Mouse (Mus musculus): ENCODE measurements around the gene Uap1l1. TPM values are rescaled to one million over a fixed set of nuclear protein-coding genes. Genes with fewer than 3 reads are reported as not detected.
"Not testable (repeated sequence)": the region's sequence is repeated elsewhere in the genome, so short reads cannot be mapped to it uniquely, and the experiment has no call there.

Gene Uap1l1
- total RNA-seq (2017), result 8.7 and 11.7 TPM in 2 replicates

- ATAC-seq (ENCODE audit: extremely low read depth, insufficient number of reproducible peaks, low FRiP score, poor library complexity, severe bottlenecking), result peak; percentile 76
Observed at GRCm38 (mm10) chr2:25365091-25365761, at the start of gene Uap1l1. Gene Uap1l1, minus strand, starts transcription at chr2:25365682.

- not testable (repeated sequence) for ATAC-seq (ENCODE audit: extremely low read depth, insufficient number of reproducible peaks, low FRiP score, poor library complexity, severe bottlenecking)
Observed at GRCm38 (mm10) chr2:25413436-25413835, 48.0 kb upstream of the Uap1l1 start.

- no peak for ATAC-seq (ENCODE audit: extremely low read depth, insufficient number of reproducible peaks, low FRiP score, poor library complexity, severe bottlenecking)
Observed at GRCm38 (mm10) chr2:25408908-25409307, 43.4 kb upstream of the Uap1l1 start.

- no peak for ATAC-seq (ENCODE audit: extremely low read depth, insufficient number of reproducible peaks, low FRiP score, poor library complexity, severe bottlenecking)
Observed at GRCm38 (mm10) chr2:25403994-25404393, 38.5 kb upstream of the Uap1l1 start.

- ATAC-seq (ENCODE audit: extremely low read depth, insufficient number of reproducible peaks, low FRiP score, poor library complexity, severe bottlenecking), result no peak
Observed at GRCm38 (mm10) chr2:25402972-25403601, 37.6 kb upstream of the Uap1l1 start.

GRCm38 (mm10) chr2:25402377-25402971 lies 37.0 kb upstream of the Uap1l1 start:
- peak; percentile 48; the same call in 1 of the 2 replicates for ATAC-seq (ENCODE audit: extremely low read depth, insufficient number of reproducible peaks, low FRiP score, poor library complexity, severe bottlenecking)

DNA sequence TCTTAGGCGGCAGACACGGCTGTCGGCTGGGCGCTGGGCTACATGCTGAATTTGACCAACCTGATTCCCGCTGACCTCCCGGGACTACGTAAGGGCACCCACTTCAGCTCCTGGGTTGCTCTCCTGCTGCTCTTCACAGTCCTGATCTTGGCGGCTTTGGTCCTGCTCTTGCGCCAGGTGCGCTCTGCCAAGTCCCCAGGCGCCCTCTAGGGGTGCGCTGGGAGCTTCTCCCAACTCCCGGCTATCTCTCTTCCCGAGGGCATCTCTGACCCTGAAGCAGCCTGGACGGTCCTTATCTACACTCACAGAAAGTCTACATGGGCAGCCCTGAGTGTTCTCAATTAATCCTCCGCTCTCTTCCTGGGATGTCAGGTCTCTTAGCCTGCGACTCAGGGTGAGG lies 35.3 kb upstream of the Uap1l1 start:
- no peak for ATAC-seq (ENCODE audit: extremely low read depth, insufficient number of reproducible peaks, low FRiP score, poor library complexity, severe bottlenecking)

DNA sequence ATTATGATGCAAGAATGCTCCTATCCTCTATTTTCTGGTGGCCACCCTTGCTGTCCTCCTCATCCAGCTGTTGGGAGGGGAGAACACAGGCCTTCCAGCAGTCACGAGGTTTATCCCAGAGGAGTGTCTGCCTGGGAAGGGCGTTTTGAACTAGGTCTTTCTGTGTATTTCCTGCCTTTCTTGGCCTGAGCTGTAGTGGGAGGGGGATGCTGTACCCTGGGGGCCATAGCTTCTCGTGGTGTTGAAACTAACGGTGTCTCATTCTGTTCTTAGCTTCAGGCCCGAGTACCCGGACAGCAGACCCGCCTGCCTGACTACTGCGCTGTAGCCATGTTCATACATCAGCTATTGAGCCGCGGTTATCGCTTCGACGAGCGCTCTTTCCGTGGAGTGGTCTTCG lies 34.8 kb upstream of the Uap1l1 start:
- no peak for ATAC-seq (ENCODE audit: extremely low read depth, insufficient number of reproducible peaks, low FRiP score, poor library complexity, severe bottlenecking)

GRCm38 (mm10) chr2:25399051-25399450 lies 33.6 kb upstream of the Uap1l1 start, which contains the start of gene Npdc1:
Gene Npdc1, plus strand, starts transcription at chr2:25399351.
- ATAC-seq (ENCODE audit: extremely low read depth, insufficient number of reproducible peaks, low FRiP score, poor library complexity, severe bottlenecking), result no peak

- no peak for ATAC-seq (ENCODE audit: extremely low read depth, insufficient number of reproducible peaks, low FRiP score, poor library complexity, severe bottlenecking)
Observed at GRCm38 (mm10) chr2:25398065-25398464, 32.6 kb upstream of the Uap1l1 start.

DNA sequence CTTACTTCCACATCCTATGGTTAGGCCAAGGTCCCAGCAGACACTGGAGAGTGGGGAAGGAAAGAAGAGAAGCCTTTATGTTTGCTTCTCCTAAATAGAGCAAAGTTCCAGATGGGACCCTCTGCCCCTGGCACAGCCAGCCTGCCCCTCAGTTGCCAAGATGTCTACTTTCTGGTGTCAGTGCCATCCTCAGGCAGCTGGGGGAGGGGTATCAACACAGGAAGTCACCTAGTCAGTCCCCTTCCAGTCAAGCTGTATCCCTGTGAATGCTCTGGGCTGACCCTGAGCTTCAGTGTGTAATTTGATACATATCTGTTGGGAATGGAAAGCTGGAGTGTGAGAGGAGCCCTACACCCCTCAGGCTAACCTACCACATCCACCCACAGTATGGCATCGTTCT lies 31.5 kb upstream of the Uap1l1 start:
- no peak for ATAC-seq (ENCODE audit: extremely low read depth, insufficient number of reproducible peaks, low FRiP score, poor library complexity, severe bottlenecking)

DNA sequence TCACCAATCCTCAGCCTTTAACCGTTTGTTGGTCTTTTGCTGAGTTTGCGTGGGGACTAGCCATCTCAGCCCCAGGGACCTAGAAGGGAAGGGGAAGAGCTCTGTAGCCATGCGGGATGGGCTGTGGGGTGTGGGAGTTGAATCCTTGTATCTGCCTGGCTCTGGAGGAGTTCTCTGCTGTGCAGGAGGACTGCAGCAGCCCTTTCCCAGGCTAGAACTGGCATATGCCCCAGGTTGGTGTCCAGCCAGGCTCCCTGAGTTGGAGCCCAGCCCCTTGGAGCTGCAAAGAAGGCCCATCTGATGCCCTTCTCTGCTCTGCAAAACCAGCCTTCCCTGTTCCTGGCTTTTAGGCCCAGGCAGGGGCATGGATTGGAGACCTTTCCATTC lies 31.1 kb upstream of the Uap1l1 start:
- no peak for ATAC-seq (ENCODE audit: extremely low read depth, insufficient number of reproducible peaks, low FRiP score, poor library complexity, severe bottlenecking)

DNA sequence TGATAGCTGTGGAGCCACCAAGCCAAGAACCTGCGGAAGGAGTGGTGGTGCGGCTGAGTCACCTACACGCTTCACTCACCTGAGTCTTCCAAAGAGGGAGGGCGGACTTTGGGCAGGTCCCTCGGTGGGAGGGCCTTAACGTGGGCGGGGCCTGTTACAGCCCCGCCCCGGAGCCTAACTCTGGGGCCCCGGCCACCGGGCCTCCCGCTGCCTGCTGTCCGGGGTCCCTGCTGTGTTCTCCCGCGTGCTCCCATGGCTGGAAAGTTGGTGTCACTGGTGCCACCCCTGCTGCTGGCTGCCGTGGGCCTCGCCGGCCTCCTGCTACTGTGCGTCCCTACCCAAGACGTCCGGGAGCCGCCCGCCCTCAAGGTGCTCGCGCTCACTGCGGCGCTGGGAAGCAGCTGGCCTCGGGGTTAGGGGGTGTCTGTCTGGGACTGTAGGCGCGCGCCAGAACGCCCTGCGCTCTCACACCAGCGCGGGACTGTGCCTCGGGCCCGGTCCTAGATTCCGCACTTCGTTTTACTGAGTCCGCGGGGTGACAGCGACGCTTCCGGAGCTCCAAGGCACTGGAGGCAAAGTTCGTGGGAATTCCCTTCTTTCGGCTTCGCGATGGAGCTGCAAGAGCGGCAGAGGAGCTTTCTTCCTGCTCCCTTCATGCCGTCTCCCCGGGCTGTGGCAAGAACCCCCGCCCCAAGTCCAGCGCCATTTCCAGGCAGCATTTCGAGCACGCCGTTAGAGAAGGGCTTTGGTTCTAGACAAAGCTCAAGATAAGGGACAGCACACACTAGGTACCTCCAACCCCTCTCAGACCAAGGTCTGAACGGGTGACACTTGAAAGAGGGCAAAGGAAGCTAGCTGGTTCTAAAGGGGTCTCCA lies 30.5 kb upstream of the Uap1l1 start, which contains the start of gene Entpd2:
Gene Entpd2 (plus strand): TSS at position 154 of the 876 bp plus-strand sequence.
- no peak for ATAC-seq (ENCODE audit: extremely low read depth, insufficient number of reproducible peaks, low FRiP score, poor library complexity, severe bottlenecking)

DNA sequence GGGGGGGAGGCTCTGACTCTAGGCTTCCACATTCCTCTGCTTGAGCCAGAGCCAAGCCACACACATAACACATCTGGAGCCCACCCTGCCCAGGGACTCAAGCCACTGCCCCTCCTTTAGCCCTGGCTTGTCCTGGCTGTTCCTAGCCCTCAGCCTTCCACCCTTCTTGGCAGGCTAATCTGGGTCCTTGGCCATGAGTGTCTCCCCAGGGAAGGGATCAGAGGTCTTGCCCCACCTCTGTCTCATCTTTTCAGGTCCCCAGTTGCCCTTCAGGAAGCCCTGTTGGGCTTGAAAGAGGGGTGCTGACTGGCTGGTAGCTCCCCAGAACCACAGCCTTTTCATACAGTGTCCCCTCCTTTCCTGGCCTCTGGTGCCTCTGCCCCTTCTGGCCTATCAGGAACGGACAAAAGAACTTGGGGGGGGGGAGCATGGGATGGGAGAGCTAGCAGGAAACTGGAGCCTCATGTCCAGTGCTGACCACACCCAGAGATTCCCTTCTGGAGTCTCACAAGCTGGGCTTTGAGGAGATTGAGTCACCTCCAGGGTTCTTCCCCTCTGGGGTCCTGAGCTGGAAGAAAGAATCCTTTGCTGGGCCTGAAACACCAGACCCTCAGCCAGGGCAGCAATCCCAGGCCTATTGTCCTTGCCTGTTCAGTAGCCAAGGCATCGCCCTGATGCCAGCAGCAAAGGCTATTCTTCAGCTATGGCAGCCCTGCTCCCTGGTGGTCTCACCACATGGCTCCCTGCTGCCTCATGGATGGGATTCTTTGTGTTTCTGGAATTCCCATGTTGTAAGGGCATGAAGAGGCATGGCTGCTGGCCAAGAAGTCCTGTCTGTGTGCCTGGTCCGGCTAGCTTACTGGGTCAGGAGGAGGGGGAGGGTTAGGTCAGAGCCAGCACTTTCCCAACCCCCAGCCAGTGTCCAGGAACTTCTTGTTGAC lies 29.1 kb upstream of the Uap1l1 start:
- ATAC-seq (ENCODE audit: extremely low read depth, insufficient number of reproducible peaks, low FRiP score, poor library complexity, severe bottlenecking), result no peak

DNA sequence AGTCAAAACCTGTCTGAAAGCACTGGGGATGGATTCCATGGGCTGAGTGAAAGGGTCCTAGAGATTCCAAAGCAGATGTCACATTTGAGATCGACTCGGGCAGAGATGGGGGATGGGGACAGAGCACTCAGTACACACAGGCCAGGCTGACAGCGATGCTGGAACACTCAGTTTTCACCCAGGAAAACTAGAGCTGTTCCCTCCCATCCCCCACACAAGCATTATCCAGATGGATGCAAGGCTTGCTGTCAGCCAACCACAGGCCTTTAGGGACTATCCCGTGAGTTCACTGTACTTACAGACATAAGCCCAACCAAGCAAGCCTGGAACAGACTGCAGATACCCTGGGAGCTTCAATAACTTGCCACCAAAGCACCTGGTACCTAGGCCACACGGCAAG lies 25.8 kb upstream of the Uap1l1 start:
- no peak for ATAC-seq (ENCODE audit: extremely low read depth, insufficient number of reproducible peaks, low FRiP score, poor library complexity, severe bottlenecking)

DNA sequence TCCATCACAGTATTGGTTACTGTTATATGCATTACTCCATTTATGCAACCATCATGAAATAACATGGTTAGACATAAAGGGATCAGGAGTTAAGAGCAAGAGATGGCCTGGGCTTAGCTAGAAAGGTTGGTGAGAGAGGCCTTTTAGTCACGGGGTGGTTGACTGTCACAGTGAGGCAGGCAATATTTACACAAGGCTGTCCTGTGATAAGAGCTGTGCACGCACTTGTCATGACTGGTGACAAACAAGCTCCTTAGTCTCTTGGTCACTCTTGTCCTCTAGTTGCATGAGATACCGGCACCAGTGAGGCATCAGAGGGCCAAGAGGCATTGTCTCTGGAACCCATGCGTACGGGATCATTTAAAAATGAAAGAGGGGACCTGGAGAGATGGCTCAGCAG lies 19.0 kb upstream of the Uap1l1 start:
- no peak for ATAC-seq (ENCODE audit: extremely low read depth, insufficient number of reproducible peaks, low FRiP score, poor library complexity, severe bottlenecking)

GRCm38 (mm10) chr2:25376589-25376988 lies 11.1 kb upstream of the Uap1l1 start:
- peak; percentile 17; the same call in 1 of the 2 replicates for ATAC-seq (ENCODE audit: extremely low read depth, insufficient number of reproducible peaks, low FRiP score, poor library complexity, severe bottlenecking)

- no peak for ATAC-seq (ENCODE audit: extremely low read depth, insufficient number of reproducible peaks, low FRiP score, poor library complexity, severe bottlenecking)
Observed at GRCm38 (mm10) chr2:25373431-25373830, 7.9 kb upstream of the Uap1l1 start.

Data from neutrophil, adult 5-6 weeks (primary cell).